Mouse (Mus musculus) embryonic fibroblast, embryonic 13.5 days (primary cell): ENCODE measurements at regions not wholly inside any gene's neighbourhood (a gene's known extent, or its start where the extent isn't known, plus 50 kb on each side); places are given as distances from the start of the nearest gene placed in this dataset.

Experiments used
- H3K27ac ChIP-seq: 2 replicates; pipeline ENCODE4 v1.5.1; 2012; ENCODE audit warnings: low read length, control low read depth, inconsistent platforms; ENCODE audit not compliant: insufficient read depth
- H3K4me1 ChIP-seq: 2 replicates; pipeline ENCODE4 v1.6.1; 2011; ENCODE audit warnings: low read length; ENCODE audit not compliant: control insufficient read depth, insufficient read depth
- H3K4me3 ChIP-seq: 2 replicates; pipeline ENCODE4 v1.5.1; 2011; ENCODE audit warnings: mild to moderate bottlenecking, control low read depth, low read length; ENCODE audit not compliant: insufficient read depth
- CTCF ChIP-seq: IDR thresholded peaks from 2 replicates; pipeline ENCODE4 v1.5.1; 2011; ENCODE audit warnings: mild to moderate bottlenecking, control low read depth, low read length, moderate library complexity, borderline replicate concordance; ENCODE audit not compliant: insufficient read depth
- POLR2A ChIP-seq: IDR thresholded peaks from 2 replicates; pipeline ENCODE4 v1.6.1; 2011; ENCODE audit warnings: low read depth, mild to moderate bottlenecking, control low read depth, low read length, moderate library complexity

- H3K27ac ChIP-seq = no peak overlapping the region
Observed at GRCm38 (mm10) chrX:42332906-42333305, 156.6 kb upstream of the Tex13c2 start.

DNA sequence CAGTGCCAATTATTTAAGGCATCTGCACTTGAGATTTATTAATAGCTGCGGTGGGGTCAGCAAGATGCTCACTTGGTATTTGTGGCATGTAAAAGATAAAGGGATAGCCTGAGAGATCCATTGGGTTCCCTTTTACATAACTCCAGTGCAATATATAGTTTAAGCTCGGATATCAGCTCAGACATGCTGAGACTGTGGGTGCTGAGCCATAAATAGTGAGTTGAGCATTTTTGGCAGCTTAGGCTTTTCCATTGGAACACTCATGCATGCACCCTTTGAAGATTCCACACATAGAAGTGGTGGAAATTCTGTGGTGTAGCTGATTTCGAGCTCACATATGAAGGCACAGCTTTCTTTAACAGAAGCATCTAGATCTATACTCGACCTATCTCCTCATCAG lies 155.9 kb upstream of the Tex13c2 start:
- Histone ChIP-seq H3K4me3 (no peak overlapping the region), H3K27ac (no peak overlapping the region), H3K4me1 (no peaks in the 10 kb centered on the region)
- TF ChIP-seq POLR2A = no peak
- no peak for TF ChIP-seq CTCF

More at GRCm38 (mm10) chrX:42332906-42333305, 156.6 kb upstream of the Tex13c2 start:
- H3K4me1 ChIP-seq = no peaks in the 10 kb centered on the region
- no peak overlapping the region for H3K4me3 ChIP-seq
- no peak for TF ChIP-seq CTCF
- TF ChIP-seq POLR2A = no peak

- Histone ChIP-seq H3K4me3 (no peak overlapping the region), H3K27ac (no peak overlapping the region), H3K4me1 (no peaks in the 10 kb centered on the region)
- TF ChIP-seq POLR2A (no peak), CTCF (no peak)
Observed at GRCm38 (mm10) chrX:42334794-42335193, 154.7 kb upstream of the Tex13c2 start.

DNA sequence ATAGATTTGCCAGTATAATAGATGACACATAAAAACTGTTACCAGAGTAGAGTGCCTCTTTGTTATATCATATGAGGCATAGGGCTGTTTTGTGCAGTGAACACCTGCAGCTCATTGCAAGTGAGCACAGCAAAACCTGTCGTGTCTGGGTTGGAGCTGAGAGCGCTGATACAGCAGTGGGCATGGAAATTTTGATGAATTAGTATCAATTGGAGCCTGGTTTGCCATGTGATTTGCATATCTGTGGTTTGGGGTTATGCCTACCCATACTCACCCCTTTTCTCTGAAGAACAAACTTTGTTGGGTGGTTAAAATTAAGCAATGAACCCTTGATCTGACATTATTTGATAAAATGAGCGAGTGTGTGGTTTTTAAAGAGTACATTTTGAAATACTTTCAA lies 152.7 kb upstream of the Tex13c2 start:
- TF ChIP-seq POLR2A (no peak), CTCF (no peak)
- no peak overlapping the region for H3K4me3 ChIP-seq
- no peak overlapping the region for H3K27ac ChIP-seq
- no peaks in the 10 kb centered on the region for H3K4me1 ChIP-seq

DNA sequence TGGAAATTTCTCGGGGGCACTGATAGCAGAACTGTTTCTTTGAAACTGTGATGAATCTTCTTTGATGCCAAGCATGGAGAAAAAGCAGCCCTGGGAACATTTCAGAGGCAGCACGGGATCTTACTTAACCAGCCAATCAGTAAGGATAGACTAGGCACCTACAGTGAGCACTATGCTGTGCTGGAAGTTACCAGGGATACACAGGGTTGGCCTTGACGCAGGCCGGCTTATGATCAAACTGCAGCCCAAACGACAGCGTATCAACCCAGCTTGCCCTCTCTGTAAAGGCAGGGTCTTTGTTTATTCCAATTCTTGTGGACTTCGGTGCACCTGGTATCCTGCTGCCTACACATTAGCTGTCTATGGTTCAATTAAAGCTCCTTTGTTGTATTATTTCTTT lies 147.1 kb upstream of the Tex13c2 start:
- Histone ChIP-seq H3K4me1 (no peaks in the 10 kb centered on the region), H3K27ac (no peak overlapping the region), H3K4me3 (no peak overlapping the region)
- TF ChIP-seq CTCF (no peak), POLR2A (no peak)

DNA sequence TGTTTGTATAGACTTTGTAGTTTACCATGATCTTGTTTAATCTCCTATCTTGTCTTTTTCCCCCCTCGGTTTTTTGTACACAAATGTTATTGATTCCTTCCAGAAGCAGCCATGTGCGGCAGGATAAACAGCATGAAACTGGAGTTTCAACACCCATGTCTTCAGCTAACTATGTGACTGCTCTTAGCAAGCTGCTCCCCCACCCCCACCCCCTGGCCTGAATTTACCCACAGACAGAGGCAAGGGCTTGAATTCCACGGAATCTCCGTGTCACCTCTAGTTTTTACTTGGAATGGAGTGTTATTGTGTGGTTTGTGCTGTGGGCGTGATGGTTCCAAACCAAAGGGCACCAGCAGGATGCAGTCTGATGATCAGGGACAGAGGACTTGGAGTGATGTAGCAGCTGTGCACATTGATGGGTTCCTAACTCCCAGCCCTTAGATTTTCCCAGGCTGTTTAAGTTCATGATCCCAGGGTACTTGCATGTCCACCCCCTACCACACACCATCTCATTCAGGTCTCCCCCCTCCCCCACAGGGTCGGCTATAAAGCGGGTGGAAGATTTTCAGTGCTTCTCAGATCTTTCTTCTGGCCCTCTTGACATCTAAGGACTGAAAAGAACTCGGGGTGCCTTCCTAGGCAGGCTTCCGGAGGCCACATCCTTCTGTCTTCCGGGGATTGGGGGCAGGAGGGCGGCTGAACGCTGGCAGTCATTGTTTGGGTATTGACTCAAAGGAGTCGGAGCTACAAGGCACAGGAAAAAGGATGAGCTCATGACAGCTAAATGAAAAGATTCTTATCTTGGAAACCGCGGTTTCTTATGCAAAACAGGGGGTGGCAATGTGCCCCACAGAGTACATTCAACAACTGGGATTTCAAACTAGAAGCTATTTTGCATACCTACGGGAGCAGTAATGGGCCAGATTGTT lies 146.3 kb upstream of the Tex13c2 start:
- Histone ChIP-seq H3K27ac (no peak overlapping the region), H3K4me1 (no peaks in the 10 kb centered on the region), H3K4me3 (no peak overlapping the region)
- TF ChIP-seq POLR2A = no peak
- no peak for TF ChIP-seq CTCF

DNA sequence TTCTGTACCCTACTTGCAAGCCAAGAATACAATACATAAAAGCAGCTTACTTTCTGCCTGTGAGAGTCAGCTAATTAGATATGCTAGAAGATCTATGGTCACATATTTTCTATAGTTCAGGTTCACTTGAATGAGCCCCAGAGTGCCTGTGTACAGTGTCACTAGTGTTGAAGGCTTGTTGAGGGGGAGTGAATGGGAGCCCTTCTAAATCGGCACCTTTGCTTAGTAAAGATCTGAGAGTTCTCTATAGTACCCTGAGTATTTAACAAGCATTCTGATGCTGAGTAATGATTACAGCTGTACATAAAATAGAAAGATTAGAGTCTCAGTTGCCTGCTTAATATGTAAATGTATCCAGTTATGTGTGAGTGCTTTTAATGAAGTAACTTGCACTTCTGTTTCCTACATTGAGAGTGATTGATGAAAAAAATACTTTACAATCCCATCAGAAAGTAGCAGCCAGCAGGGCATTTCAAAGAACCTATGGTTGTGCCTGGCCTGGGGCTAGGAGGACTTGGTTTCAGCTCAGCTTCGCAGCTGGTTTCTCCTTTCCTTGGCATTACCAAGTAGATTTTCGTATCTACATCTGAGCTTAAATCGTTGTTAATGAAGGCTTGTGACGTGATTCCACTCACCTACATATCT lies 136.8 kb upstream of the Tex13c2 start:
- Histone ChIP-seq H3K4me3 (no peak overlapping the region), H3K27ac (no peak overlapping the region), H3K4me1 (no peaks in the 10 kb centered on the region)
- TF ChIP-seq POLR2A (no peak), CTCF (no peak)

- Histone ChIP-seq H3K27ac (no peak overlapping the region), H3K4me3 (no peak overlapping the region), H3K4me1 (no peaks in the 10 kb centered on the region; the same call in 1 of the 2 replicates)
- TF ChIP-seq POLR2A (no peak), CTCF (no peak)
Observed at GRCm38 (mm10) chrX:42359381-42360172, 129.9 kb upstream of the Tex13c2 start.

GRCm38 (mm10) chrX:42360173-42360931 lies 129.1 kb upstream of the Tex13c2 start:
- peak overlapping the region; percentile 15 for H3K4me3 ChIP-seq
- H3K27ac ChIP-seq = no peak overlapping the region
- no peaks in the 10 kb centered on the region; the same call in 1 of the 2 replicates for H3K4me1 ChIP-seq
- no peak for TF ChIP-seq CTCF
- TF ChIP-seq POLR2A = no peak
